Mouse (Mus musculus): Measurements from ENCODE around the gene Agrp.

DNA sequence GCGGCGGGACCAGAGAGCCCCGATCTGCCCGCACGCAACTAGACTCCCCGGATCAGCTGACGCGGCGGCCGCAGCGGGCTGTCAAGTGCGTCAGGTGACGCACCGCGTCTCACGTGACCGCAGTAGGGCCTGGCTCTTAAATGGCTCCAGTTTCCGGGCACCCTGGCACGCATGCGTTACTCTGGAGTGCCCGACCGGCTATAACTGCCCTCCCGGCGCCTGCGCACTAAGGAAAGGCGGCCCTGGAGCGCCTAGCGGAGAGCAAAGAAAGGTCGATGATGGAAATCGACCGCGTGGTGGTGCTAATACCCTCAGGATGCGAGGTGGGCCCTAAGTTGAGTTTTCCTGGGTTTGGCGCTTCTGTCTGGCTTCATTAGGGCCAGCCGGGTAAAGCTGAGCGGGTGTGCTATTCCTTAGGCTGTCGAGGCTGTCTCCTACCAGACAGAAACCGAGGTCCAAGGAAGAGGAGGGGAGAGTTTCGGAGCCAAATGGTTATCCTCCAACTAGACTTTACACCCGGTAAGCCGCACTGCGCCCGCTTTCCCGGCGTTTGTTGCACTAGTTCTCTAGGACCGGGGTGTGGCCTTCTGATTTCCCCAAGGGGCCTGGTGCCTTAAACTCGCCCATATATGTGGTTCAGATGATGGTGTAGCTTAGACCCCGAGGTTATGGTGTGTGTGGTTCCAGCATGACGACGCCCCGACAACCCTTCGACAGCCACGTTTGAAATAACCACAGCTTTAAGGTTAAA, 71.1 kb downstream of the Agrp start, which contains the start of gene Atp6v0d1:
- TF ChIP-seq HCFC1 (IDR thresholded peaks at IDR 0.05; ENCODE audit: borderline replicate concordance, insufficient read depth, low read length) (peak; percentile 74), ZC3H11A (IDR thresholded peaks at IDR 0.05; ENCODE audit: borderline replicate concordance, low read depth, low read length) (no peak), ZNF384 (IDR thresholded peaks at IDR 0.05; ENCODE audit: low read depth, low read length) (no peak)

Measured in ES-E14 (cell line).